Mouse (Mus musculus) inflammation-experienced regulatory T-cells, adult 6 months (primary cell): ENCODE measurements at regions not wholly inside any gene's neighbourhood (a gene's known extent, or its start where the extent isn't known, plus 50 kb on each side); places are given as distances from the start of the nearest gene placed in this dataset.

Experiments
- ATAC-seq: one replicate; pipeline ENCODE4 v1.8.0; 2017

GRCm38 (mm10) chr10:96786903-96787571, 170.2 kb downstream of the Btg1 start:
- peak; percentile 99 for ATAC-seq

GRCm38 (mm10) chr10:96787572-96787946, 170.8 kb downstream of the Btg1 start:
- ATAC-seq = peak; percentile 41

GRCm38 (mm10) chr10:96788352-96789016, 171.7 kb downstream of the Btg1 start:
- no peak for ATAC-seq

GRCm38 (mm10) chr10:96797116-96797515, 180.3 kb downstream of the Btg1 start:
- ATAC-seq = no peak

- no peak for ATAC-seq
Observed at GRCm38 (mm10) chr10:96800801-96801200, 184.0 kb downstream of the Btg1 start.

- ATAC-seq = no peak
Observed at GRCm38 (mm10) chr10:96804030-96804784, 187.4 kb downstream of the Btg1 start.

GRCm38 (mm10) chr10:96806579-96806978, 189.8 kb downstream of the Btg1 start:
- ATAC-seq = no peak

- ATAC-seq = no peak
Observed at GRCm38 (mm10) chr10:96821852-96822251, 205.0 kb downstream of the Btg1 start.

GRCm38 (mm10) chr10:96822344-96823335, 205.8 kb downstream of the Btg1 start:
- ATAC-seq = peak; percentile 68

GRCm38 (mm10) chr10:96826234-96826788, 209.5 kb downstream of the Btg1 start:
- no peak for ATAC-seq

- no peak for ATAC-seq
Observed at GRCm38 (mm10) chr10:96827971-96828370, 211.2 kb downstream of the Btg1 start.

GRCm38 (mm10) chr10:96828581-96829246, 211.9 kb downstream of the Btg1 start:
- no peak for ATAC-seq

- no peak for ATAC-seq
Observed at GRCm38 (mm10) chr10:96831071-96831470, 214.3 kb downstream of the Btg1 start.

GRCm38 (mm10) chr10:96837230-96837629, 220.4 kb downstream of the Btg1 start:
- no peak for ATAC-seq

- ATAC-seq = no peak
Observed at GRCm38 (mm10) chr10:96841128-96841527, 224.3 kb downstream of the Btg1 start.

- ATAC-seq = no peak
Observed at GRCm38 (mm10) chr10:96841956-96842355, 225.2 kb downstream of the Btg1 start.

GRCm38 (mm10) chr10:96845906-96846305, 229.1 kb downstream of the Btg1 start:
- ATAC-seq = no peak

GRCm38 (mm10) chr10:96847028-96847427, 230.2 kb downstream of the Btg1 start:
- ATAC-seq = no peak

GRCm38 (mm10) chr10:96847433-96848165, 230.8 kb downstream of the Btg1 start:
- no peak for ATAC-seq

- no peak for ATAC-seq
Observed at GRCm38 (mm10) chr10:96848496-96848895, 231.7 kb downstream of the Btg1 start.

- no peak for ATAC-seq
Observed at GRCm38 (mm10) chr10:96860366-96860765, 243.6 kb downstream of the Btg1 start.
